Mouse (Mus musculus) right cerebral cortex, adult 2 months (tissue): ENCODE measurements at regions not wholly inside any gene's neighbourhood (a gene's known extent, or its start where the extent isn't known, plus 50 kb on each side); places are given as distances from the start of the nearest gene placed in this dataset.
"Not testable (repeated sequence)": the region's sequence is repeated elsewhere in the genome, so short reads cannot be mapped to it uniquely, and the experiment has no call there.

ENCODE experiments used
- DNase-seq, 2 experiments: peaks; one replicate each; pipeline ENCODE4 v3.0.0; 2021 to 2022; ENCODE audit warnings: low spot score in 2 of 2

DNA sequence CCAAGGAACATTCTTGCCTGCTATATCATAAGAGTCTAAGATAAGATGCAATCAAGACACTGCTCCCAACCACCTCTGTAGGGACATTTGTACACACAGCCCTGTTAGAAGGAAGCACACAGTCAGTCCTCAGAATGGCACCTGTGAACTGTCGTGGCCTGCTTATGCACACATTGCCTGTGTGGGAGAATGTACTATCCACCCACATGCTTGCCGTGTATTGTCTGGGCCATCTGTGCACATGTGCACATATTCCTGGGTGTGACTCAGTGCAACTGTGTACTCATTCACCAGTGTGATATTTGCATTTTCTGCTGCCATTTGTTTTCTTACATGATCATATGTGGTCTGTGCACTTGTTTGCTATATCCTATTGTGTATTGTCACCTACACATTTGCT lies 333.8 kb upstream of the 3110018I06Rik start:
- DNase-seq: peak; percentile 5 to 9

DNA sequence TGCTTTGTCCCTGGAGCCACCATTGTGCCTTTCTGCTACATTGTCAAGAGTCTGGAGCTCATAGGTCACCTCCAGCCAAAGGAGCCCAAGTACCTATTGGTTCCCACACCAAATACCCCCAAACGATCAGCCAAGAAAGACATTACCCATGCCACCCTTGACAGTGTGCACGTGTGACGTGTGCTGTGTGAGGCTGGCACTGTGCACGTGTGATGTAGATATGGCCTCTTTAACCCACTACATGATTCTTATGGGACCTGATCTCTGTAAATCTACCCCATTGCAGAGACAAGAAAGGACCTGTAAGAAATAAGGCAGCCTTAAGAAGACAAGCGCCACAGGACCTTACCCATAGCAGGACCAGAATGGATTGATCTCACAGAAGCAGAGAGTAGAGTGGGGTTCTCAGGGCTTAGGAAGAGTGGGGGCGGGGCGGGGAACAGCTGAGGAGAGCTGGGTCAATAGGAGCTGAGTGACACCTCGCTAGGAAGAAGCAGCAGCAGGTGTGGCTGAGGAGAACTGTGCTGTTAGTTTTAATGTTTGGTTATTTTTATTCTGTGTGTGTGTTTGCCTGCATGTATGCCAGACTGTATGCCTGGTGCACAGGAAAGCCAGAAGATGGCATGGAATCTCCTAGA lies 331.5 kb upstream of the 3110018I06Rik start:
- DNase-seq: no peak

DNA sequence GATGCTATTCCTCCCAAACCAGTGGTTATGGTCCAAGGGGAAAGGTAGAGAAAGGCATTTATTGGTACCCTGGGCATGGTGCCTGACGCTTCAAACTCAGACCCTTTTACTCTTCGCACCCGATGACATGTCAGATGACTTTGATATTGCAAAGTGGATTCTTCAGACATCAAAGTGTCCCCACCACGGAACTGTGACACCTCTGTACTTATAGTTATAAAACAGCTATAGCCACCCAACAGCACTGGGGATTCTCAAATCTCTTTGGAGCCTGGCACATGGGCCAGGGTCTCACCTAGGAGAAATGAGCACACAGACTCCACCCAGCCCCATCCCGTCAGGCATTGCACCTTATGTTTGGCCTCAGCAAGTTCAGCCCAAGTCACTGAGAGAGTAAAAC lies 329.3 kb upstream of the 3110018I06Rik start:
- DNase-seq: no peak

DNA sequence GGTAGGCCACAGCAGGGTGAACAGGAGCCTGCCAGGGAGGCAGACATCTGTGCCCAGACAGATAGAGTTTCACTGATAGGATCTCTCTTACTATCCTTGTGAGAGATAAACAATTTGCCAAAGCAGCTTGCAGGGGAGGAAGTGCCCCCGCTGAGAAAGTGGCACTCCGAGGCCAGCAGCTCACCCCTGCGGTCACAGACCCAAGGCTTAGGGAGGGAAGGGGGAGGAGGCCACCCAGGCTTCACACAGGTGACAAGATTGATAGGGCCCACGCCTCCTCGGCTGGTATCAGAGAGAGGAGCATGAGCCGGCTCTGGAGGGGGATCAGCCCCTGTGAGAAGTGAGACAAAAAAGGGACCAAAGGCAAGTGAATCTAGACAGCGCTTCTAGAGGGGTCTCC lies 328.3 kb upstream of the 3110018I06Rik start:
- no peak for DNase-seq

DNA sequence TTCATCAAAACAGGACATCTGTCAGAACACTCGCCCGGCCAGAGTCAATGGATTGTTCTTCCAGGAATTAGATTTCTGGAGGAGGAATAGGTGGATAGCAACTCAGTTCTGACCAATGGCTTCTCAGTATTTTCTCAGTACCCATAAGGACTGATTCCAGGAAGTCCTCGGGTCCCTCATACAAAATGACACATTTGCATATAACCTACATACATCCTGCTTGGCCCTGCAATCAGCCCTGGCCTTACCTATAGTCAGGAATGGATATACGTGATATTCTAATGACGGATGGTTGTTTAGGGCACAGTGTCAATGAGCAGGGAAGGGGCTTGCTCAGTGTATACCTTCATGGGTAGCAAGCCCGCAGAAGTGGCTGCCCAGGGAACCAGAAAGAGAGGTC lies 327.8 kb upstream of the 3110018I06Rik start:
- no peak for DNase-seq

DNA sequence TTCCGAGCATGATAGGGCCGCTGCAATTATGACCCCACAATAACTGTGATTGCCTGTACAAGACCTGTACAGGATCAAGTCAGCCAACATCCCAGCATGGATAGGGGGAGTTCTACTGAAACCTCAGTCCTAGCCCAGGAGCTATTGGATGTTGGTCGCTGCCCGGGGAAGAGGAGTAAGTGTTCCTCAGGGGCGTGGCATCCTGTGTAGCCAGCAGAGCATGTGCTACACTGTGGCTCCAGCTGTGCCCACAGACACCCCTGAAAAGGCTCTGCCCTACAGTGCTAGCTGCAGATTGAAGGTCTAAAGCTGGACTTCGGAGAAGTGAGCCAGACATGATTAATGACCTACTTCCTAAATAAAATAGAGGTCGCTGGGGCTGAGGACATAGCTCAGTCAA lies 317.5 kb upstream of the 3110018I06Rik start:
- DNase-seq: no peak

DNA sequence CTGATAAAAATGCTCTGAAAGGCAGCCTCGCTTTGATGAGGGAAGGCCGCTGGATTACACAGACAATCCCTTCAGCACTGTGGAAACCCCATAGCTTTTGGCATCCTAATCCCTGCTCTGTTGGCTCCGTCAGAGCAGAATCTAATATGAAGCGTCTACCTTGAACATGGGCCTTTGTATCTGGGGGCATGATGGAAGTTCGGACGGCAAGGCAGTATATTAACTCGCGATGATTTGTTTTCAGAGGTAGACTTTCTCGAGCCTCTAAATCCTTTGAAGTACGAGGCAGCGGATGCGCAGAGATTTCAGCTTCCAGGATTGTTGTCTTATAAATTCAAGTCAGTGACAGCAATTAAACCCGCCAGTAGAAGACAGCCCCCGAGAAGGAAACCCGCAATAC lies 316.8 kb upstream of the 3110018I06Rik start:
- no peak for DNase-seq

DNA sequence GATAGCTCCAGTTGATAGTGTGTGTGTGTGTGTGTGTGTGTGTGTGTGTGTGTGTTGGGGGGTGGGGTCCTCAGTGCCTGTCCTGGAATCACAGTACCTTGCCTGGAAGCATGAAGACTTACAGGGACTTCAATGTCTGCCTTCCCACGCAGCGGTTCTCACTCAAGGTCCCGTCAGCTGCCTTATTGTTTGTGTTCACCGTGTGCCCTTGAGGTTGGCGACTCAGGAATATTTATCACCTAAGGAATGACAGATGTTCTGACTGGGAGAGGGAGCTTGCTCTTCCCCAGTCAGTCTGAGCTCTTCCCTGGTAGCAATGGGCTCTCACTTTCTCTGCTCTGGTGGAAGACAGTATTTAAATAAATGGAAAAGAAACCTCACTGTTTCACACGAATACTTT lies 309.8 kb upstream of the 3110018I06Rik start:
- no peak for DNase-seq

DNA sequence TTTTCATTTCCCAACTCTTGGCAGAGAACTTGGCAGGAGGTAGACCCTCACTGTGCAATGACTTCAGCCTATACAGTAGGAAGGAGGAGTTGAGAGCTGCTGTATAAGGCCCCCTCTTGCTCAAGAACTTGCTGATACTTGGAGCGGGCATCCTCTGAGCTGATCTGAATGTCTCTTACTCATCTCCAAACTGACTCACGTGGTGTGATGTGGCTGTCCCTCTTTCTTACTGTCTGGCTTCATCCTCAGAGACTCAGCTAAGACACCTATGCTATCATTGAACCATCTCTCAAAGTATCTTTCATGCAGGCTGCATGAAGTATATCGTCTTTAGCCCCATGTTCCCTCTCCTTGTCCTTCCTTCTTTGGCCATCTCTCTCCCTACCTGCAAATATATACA lies 307.9 kb upstream of the 3110018I06Rik start:
- DNase-seq: no peak

DNA sequence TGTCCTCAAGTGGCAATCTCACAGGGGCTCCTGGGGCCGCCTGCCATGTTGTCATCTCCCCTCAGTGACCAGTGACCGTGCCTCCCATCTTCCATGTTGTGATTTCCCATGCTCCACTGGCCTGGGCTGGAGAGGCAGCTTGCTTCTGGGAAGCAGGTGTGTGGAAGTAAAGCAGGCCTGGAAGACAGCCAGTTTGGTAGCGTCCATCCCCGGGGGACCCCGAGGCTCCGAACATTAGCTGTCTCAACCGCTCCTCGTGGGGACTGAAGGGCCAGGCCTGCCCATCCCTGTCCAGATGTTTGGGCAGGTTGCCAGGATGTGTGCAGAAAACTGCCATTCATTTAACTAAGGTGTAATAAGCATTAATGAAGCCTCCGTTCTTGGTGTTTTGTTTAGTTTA lies 307.1 kb upstream of the 3110018I06Rik start:
- DNase-seq: no peak

DNA sequence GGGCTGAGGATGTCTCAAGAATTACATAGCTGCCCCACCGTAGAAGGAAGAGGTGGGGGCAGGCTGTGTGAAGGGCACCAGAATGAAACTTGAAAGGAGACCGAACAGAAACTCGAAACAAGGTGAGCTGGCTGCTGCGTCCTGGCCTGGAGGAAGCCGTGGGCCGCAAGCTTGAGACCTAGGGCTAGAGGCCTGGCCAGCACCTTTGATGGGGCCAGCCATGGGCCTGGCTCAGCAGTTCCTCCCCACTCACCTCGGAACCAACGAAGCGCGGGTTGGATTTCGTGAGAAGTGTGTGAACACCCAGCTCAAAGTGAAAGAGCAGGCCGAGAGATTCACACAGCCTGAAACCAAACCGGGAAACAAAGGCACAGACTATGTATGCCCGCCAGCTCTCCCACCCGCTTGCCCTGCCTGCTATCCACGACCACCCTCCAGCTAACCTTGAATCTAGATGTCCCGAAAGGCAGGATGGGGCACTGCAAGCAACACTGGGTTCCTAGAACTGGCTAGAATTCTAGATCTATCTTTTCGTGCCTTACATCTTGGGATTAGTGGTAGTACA lies 306.3 kb upstream of the 3110018I06Rik start:
- no peak for DNase-seq

DNA sequence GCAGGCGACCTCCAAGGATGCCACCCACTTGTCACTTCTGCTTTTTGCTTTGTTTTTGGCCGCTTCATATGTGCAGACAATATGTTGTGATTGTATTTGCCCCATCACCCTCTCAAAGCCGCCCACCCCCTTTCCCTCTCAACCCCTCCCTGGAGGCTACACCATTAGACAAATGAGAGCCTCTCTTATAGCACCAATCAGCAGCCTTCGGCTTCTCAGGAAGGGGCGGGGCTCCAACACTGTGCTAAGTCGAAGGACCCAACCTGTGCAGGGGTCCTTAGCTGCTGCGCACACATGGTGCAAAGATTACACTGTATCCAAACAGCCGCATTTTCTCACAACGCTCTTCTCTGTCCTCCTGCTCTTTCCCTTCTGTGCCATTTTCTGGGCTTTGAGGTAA lies 305.1 kb upstream of the 3110018I06Rik start:
- no peak for DNase-seq

DNA sequence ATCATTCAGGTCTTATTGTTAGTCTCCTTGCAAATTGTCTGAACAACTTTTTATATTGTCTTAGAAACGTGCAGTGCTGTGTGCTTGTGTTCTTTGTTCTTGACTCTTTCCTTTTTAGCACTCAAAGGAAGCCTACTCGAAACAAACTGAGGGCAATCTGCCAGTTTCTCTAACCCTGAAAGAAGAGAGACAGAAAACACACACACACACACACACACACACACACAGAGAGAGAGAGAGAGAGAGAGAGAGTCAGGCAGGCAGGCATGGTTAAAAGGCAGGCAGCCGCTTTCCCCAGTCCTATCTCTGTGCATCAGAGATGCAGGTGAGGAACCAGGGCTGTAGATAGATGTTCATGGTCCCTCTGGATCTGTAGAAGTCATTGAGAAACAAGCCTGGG lies 304.0 kb upstream of the 3110018I06Rik start:
- peak; percentile 12 to 26 for DNase-seq

DNA sequence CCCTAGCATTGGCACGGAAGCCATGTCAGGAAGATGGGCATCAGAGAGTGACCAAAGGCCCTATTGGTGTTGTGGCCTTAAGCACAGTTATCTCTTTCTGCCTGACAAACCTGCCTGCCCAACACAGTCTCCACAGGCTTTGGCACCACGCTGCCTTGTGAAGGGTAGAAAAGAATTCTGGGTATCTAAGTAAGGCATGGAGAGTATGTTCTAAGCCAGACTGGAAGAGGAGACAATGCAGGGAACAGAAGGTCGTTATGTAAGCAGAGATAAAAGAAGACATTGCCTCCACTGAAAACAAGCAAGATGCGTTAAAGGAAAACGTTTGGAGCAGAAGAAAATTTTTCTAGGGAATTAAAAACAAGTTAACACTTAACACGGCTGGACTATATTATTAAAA lies 302.1 kb upstream of the 3110018I06Rik start:
- peak; percentile 16 to 18 for DNase-seq

DNA sequence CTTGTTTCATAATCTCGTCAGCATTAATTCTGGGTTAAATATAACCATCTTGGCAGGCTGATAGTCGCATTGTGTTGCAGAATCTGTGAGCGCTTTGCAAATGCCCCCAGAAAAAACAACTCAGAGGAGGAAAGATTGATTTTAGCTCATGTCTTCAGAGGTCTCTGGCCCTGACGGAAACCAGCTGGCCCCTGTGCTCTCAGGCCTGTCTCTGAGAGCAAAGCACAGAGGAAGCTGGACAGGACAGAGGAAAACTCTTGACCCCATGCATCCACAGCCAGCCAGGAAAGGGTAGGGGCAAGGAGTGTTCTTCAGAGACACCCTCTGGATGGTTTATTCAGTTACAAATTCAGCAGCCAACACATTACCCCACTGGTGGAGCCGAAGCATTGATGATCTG lies 300.4 kb upstream of the 3110018I06Rik start:
- DNase-seq: peak in 1 of 2 experiments; percentile 14

DNA sequence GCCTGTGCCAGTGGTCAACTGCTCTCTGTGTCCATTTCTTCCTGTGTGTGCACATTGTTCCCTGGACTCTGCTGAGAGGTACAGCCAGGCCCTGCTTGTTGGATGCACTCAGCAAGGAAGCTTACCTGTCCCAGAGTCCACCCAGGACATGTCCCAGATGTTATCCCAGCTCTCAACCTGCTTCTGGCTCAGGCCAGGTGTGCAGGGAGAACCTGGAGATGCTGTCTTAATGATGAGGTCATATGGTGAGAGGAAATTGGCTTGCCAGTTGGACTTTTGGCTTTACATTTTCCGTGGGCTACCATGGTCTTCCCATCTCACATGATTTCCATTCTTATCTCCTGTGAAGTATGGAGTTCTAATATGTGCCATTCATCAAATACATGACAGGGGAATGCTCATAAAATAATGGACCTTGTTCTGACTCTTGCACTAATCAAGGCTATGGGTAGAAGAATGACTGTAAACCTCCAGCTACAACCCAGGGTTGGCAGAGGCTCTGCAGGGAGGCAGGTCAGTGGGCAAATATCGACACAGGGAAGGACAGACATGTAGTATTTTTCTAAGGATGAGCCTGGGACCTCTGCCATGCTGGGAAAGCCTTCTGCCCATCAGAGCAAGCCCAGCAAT lies 289.9 kb upstream of the 3110018I06Rik start:
- DNase-seq: no peak

DNA sequence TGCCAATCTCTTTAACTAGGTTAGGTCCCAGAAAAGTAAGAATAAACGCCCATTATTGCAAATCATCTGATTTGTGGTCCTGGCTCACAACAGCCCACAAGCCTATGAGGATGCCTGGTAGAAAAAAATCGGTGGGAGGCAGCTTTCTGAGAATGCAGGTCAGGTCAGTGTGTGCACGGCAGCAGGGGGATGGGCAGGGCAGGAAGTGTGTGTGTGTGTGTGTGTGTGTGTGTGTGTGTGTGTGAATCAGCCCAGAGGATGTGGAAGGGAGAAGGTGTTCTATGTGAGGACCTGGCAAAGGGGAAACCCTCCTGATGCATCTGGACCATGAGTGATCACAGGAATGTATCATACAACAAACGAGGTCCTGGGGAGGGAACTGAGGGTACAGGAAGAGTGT lies 287.5 kb upstream of the 3110018I06Rik start:
- DNase-seq: no peak

DNA sequence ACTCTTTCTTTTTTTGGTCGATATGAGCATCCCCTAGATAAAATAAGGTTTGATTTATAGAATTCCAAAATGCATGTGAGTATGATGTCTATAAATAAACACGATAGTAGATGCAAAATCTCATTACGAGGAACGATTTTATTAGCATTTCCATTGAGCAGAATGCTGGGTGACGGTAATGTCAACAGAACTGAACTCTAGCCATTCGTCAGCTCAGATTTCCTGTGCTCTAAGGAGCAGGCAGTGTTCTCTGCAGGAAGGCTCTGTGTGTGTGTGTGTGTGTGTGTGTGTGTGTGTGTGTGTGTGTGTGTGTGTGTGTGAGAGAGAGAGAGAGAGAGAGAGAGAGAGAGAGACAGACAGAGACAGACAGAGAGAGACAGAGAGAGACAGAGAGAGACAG lies 279.6 kb upstream of the 3110018I06Rik start:
- not testable (repeated sequence) for DNase-seq

DNA sequence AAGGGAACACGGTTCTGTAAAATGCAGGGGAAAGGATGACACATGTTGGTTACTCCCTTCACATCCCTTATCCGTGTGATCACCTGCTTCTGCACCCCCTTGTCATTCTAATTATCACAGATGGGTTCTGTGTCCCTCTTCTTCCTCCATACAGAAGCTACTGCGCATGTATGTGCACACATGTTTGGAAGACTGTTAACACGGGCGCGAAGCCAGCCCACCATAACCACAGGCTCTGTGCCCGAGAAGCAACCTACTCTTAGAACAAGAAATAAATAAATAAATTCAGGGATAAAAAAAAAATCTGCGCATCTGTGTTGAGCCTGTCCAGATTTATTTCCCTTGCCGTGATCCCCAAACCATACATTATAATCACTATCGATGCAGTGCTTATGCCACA lies 275.6 kb upstream of the 3110018I06Rik start:
- DNase-seq: peak; percentile 13 to 18

DNA sequence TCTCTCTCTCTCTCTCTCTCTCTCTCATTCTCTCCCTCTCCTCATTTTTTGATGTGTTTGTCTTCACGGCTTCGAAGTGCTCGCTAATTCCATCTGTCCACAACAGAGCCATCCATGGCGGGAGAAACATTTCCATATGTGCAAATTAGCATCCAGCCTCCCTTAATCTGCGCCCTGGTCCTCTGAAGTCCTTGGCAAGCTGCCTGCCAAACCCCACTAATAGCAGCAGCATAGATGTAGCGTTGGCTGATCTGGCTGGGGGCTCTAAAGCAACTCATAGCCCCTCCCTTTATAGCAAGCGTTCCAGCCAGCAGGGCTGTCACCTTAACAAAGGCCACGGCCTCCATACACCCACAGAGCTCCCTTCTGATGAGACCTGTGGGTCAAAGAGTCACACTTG lies 272.3 kb upstream of the 3110018I06Rik start:
- DNase-seq: no peak

DNA sequence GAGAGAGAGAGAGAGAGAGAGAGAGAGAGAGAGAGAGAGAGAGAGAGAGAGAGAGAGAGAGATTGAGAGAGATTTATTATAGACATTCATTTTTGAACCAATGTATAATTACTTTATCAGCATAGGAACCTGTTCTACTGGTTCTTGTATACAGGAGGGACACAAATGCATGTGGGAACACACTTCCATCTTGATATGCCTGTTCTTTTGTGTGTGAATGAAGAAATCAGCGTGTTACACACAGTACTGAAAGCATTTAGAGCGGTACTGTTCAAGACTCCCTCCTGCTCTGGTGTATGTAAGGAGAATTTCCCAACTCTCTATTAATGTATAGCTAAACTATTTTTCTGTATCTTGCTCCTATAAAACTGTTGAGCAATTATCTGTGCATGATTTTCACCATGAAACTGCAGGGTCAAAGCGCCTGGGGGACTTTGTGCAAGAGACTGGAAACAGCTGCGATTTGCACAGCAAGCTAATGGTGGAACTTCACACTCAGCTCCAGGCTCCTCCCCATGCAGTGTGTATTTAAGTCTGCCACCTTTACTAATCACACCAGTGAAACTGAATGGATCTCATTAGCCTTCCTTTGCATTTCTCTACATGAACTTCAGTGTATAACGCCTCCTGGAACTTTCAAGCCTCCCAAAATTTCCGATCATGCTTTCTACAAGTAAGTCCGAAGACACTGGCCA lies 267.0 kb upstream of the 3110018I06Rik start:
- DNase-seq: no peak

DNA sequence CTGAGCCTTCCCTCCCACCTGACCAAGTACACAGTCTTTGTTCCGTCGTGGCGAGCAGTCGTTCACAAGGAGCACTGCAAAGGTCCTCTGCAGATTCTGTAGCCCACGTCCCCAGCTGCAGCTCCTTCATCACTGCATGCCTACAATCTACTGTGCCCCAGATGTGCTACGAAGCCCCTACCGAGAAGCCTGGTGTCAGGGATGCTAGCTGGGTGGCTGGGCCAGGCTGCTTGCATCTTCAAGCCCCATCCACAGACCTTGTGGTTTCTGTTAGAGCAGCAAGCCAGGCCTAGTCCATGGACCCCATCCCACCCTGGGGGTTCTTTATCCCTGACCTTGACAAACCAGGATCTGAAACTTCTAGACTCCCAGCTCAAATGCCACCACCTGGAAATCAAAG lies 266.3 kb upstream of the 3110018I06Rik start:
- DNase-seq: no peak

DNA sequence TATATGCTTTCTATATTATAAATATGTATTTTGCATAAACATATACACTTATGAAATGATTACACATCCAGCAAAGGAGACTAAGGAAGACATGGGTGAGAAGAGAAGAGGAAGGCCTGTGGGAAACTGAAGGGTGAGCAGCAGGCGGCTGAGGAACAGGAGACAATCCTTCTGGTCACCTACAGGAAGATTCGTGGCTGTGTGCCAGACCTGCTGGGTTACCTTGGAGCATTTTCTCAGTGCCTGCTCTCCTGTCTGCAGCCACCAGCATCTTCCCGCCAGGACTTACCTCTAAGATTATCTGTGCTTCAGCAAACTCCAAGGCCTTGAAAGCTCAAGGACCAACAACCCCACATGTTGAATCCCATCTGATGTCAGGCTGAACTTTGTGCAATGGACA lies 258.3 kb upstream of the 3110018I06Rik start:
- no peak for DNase-seq
